Mouse (Mus musculus): ENCODE results near the gene Gm49393. TPM values are rescaled to one million over a fixed set of nuclear protein-coding genes. Genes with fewer than 3 reads are reported as not detected.
A peak's percentile ranks its signal among the peaks of the same experiment; 100 is the strongest.

The Gm49393 gene
- polyA plus RNA-seq, 1 experiment from 2014 or later = not detected

DNA sequence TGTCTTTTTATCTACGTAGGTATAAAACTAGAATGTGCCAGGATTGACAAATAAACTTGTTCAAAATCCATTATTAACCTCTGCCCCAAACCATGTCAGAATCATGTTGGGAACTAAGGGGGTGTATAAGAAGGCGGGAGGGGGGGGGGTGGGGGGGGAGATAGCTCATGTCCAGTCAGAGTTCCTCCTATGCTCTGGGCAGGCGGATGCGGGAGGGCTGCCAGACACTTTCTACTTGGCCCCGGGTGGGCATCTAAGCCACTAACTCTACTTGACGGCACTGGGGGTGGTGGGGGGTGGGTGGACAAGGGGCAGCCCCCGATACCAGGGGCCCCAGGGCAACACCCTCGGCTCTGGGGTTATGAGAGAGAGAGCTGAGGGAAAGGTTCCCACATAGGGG, 92.2 kb downstream of the Gm49393 start:
- Histone ChIP-seq H3K4me3 (ENCODE audit: low read depth, low read length) (no peak overlapping the region), H3K4me1 (ENCODE audit: insufficient read depth, low read depth, low read length) (no peaks in the 10 kb centered on the region), H3K4me2 (replicated peaks; ENCODE audit: low read depth, low read length) (no peak overlapping the region), H3K27ac (ENCODE audit: low read length) (no peak overlapping the region), H3K27me3 (replicated peaks; ENCODE audit: insufficient read depth, low read length) (no peaks in the 10 kb centered on the region), H3K36me3 (ENCODE audit: insufficient read depth, low read length) (no peaks in the 10 kb centered on the region), H3K9ac (replicated peaks; ENCODE audit: low read depth) (no peak overlapping the region), H3K9me3 (ENCODE audit: low read length) (no peaks in the 10 kb centered on the region)
- TF ChIP-seq CTCF (IDR thresholded peaks at IDR 0.05) = no peak
- no peak for TF ChIP-seq EP300 (IDR thresholded peaks at IDR 0.05)
- ATAC-seq = no peak
- no peak for DNase-seq (ENCODE audit: low spot score)
- WGBS = 87% methylated on average over 8 of the region's 8 CpGs

DNA sequence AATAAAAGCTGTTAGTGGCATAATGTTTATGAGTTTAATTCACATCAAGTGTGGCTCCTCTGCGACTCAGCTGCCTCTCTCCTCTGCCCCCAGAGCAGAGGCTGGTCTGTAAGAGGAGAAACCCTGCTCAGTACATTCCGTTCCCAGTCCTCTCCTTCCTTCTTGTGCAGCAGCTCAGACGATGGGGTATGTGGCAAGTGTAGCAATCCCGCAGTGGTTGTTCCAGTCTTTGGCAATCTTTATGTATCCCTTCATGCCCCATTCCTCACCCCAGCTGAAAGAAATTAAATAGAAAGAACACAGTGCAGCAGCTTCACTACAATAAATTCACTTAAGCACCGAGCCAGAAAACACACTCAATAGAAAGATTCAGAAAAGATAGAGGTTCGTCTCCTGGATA, 92.7 kb downstream of the Gm49393 start:
- 65% methylated on average over 6 of the region's 6 CpGs for WGBS
- Histone ChIP-seq H3K4me3 (ENCODE audit: low read depth, low read length) (no peak overlapping the region), H3K36me3 (ENCODE audit: insufficient read depth, low read length) (no peaks in the 10 kb centered on the region), H3K9ac (replicated peaks; ENCODE audit: low read depth) (no peak overlapping the region), H3K4me1 (ENCODE audit: insufficient read depth, low read depth, low read length) (no peaks in the 10 kb centered on the region), H3K9me3 (ENCODE audit: low read length) (no peaks in the 10 kb centered on the region), H3K27ac (ENCODE audit: low read length) (no peak overlapping the region), H3K27me3 (replicated peaks; ENCODE audit: insufficient read depth, low read length) (no peaks in the 10 kb centered on the region), H3K4me2 (replicated peaks; ENCODE audit: low read depth, low read length) (no peak overlapping the region)
- no peak for TF ChIP-seq CTCF (IDR thresholded peaks at IDR 0.05)
- TF ChIP-seq EP300 (IDR thresholded peaks at IDR 0.05) = no peak
- DNase-seq (ENCODE audit: low spot score) = peak; percentile 53
- ATAC-seq = peak; percentile 23; the same call in 1 of the 2 replicates

DNA sequence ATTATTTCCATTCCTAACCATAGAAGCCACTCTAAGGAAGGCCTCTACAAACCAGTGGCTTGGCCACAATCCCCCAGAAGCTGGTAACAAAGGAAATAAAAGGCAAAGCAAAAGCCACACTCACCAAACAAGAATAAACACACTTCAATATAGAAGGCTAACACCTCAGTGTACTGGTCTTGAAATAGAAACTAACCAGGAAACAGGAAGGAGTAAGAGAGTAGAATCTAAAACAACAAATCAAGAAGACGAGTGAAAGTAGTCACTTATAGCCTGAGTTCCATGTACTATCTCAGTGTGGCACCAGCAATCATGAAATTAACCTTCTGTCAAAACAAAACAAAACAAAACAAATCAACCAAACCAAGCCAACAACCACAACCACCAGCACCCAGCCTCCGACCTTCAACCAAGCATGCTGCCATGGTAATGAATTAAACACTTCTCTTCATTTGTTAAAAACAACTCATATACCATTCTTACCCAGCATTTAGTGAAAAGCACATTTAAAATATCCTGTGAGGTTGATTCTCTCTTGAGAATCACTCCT, 96.0 kb downstream of the Gm49393 start:
- TF ChIP-seq CTCF (IDR thresholded peaks at IDR 0.05) (no peak), EP300 (IDR thresholded peaks at IDR 0.05) (no peak)
- Histone ChIP-seq H3K27ac (ENCODE audit: low read length) (no peak overlapping the region), H3K27me3 (replicated peaks; ENCODE audit: insufficient read depth, low read length) (no peaks in the 10 kb centered on the region), H3K36me3 (ENCODE audit: insufficient read depth, low read length) (no peaks in the 10 kb centered on the region), H3K4me2 (replicated peaks; ENCODE audit: low read depth, low read length) (no peak overlapping the region), H3K9ac (replicated peaks; ENCODE audit: low read depth) (no peak overlapping the region), H3K4me1 (ENCODE audit: insufficient read depth, low read depth, low read length) (no peaks in the 10 kb centered on the region), H3K4me3 (ENCODE audit: low read depth, low read length) (no peak overlapping the region), H3K9me3 (ENCODE audit: low read length) (no peaks in the 10 kb centered on the region)
- 54% methylated on average over 2 of the region's 2 CpGs for WGBS
- ATAC-seq = no peak
- DNase-seq (ENCODE audit: low spot score) = no peak

DNA sequence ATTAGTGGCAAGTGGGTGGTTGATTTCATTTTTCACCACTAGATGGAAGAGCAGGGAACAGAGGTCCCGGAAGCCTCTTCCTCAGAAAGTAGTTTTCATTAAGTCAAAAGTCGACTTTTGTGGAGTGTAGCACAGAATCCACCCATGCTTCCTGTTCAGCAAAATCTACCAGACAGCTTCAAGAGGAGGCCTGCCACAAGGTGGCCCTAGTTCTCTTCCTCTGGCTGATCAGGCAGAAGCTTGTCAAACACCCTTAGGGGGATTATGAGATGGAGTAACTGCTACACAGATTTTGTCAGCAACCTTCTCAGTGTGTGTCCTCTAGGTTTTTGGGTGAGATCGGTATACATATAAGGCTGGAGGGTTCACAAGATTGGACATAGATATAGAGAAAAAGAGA, 109.3 kb downstream of the Gm49393 start:
- Histone ChIP-seq H3K27me3 (replicated peaks; ENCODE audit: insufficient read depth, low read length) (no peaks in the 10 kb centered on the region), H3K4me3 (ENCODE audit: low read depth, low read length) (no peak overlapping the region), H3K9ac (replicated peaks; ENCODE audit: low read depth) (no peak overlapping the region), H3K4me1 (ENCODE audit: insufficient read depth, low read depth, low read length) (no peaks in the 10 kb centered on the region), H3K36me3 (ENCODE audit: insufficient read depth, low read length) (no peaks in the 10 kb centered on the region), H3K4me2 (replicated peaks; ENCODE audit: low read depth, low read length) (no peak overlapping the region), H3K27ac (ENCODE audit: low read length) (no peak overlapping the region), H3K9me3 (ENCODE audit: low read length) (no peaks in the 10 kb centered on the region)
- WGBS = 47% methylated on average over 3 of the region's 3 CpGs
- DNase-seq (ENCODE audit: low spot score) = peak; percentile 40
- no peak for ATAC-seq
- peak; percentile 68 for TF ChIP-seq CTCF (IDR thresholded peaks at IDR 0.05)
- no peak for TF ChIP-seq EP300 (IDR thresholded peaks at IDR 0.05)

DNA sequence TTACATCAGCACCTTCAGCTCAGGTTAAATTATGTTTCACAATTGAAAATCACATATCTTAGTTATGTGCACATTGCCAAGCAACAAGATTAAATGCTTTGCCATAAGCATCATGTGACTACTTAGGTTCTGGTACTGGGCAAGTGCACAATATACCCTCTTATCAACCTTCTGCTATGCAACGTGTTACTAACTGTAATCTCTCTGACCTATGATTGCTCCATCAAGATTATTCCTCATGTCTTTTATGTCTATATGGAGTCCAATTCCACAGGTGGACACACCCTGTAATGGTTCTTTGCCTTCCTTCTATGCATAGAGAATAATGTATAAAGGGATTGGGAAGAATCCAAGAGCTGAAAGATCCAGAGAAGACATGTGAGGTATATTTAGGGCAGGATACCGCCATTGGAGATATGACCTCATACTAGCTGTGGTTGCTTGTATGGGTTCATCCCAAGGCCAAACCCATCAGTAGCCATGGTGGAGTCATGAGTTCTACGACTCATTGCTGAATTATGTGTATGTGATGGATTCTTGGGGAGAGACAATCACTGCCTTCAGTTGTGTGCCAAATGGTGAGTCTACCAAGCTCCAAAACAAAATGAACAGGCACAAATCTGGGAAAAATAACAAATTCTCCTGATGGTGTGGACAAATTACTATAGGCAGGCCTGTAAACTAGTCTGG, 114.8 kb downstream of the Gm49393 start:
- no peak overlapping the region for H3K4me2 ChIP-seq (replicated peaks; ENCODE audit: low read depth, low read length)
- no peak overlapping the region for H3K27ac ChIP-seq (ENCODE audit: low read length)
- H3K9me3 ChIP-seq (ENCODE audit: low read length) = no peaks in the 10 kb centered on the region
- no peaks in the 10 kb centered on the region for H3K27me3 ChIP-seq (replicated peaks; ENCODE audit: insufficient read depth, low read length)
- H3K4me1 ChIP-seq (ENCODE audit: insufficient read depth, low read depth, low read length) = no peaks in the 10 kb centered on the region
- TF ChIP-seq CTCF (IDR thresholded peaks at IDR 0.05) = no peak
- no peak for TF ChIP-seq EP300 (IDR thresholded peaks at IDR 0.05)
- DNase-seq (ENCODE audit: low spot score) = no peak
- no peak for ATAC-seq
- no peaks in the 10 kb centered on the region for H3K36me3 ChIP-seq (ENCODE audit: insufficient read depth, low read length)
- 49% methylated on average over 3 of the region's 3 CpGs for WGBS
- H3K9ac ChIP-seq (replicated peaks; ENCODE audit: low read depth) = no peak overlapping the region
- no peak overlapping the region for H3K4me3 ChIP-seq (ENCODE audit: low read depth, low read length)

DNA sequence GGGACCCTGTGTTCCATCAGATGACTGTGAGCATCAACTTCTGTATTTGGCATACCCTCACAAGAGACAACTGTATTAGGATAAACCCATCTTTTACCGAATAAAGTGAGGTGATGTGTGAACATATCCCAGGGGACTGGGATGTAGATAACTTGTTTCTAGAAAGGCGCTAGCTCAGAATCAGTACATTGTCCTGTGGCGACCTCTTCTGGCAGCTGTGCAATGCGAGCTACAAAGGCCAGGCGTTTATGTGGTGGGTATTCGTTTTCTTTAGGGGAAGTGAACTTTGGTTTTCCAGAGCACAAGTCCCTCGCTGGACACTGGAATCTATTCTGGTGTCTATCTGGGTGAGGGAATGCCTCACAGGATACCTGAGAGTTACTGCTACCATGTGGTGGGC, 115.9 kb downstream of the Gm49393 start:
- peak; percentile 63 for DNase-seq (ENCODE audit: low spot score)
- no peaks in the 10 kb centered on the region for H3K4me1 ChIP-seq (ENCODE audit: insufficient read depth, low read depth, low read length)
- 9% methylated on average over 7 of the region's 7 CpGs for WGBS

More for the DNA sequence above, 115.9 kb downstream of the Gm49393 start:
- Histone ChIP-seq H3K9me3 (ENCODE audit: low read length) (no peaks in the 10 kb centered on the region), H3K27me3 (replicated peaks; ENCODE audit: insufficient read depth, low read length) (no peaks in the 10 kb centered on the region), H3K4me3 (ENCODE audit: low read depth, low read length) (no peak overlapping the region), H3K9ac (replicated peaks; ENCODE audit: low read depth) (no peak overlapping the region), H3K27ac (ENCODE audit: low read length) (no peak overlapping the region), H3K4me2 (replicated peaks; ENCODE audit: low read depth, low read length) (no peak overlapping the region), H3K36me3 (ENCODE audit: insufficient read depth, low read length) (no peaks in the 10 kb centered on the region)
- ATAC-seq = no peak; the same call in 1 of the 2 replicates
- TF ChIP-seq CTCF (IDR thresholded peaks at IDR 0.05) (peak; percentile 86), EP300 (IDR thresholded peaks at IDR 0.05) (no peak)
